Mouse (Mus musculus) brain, embryonic 14.5 days (tissue): ENCODE results near the gene Aco1. TPM values are rescaled to one million over a fixed set of nuclear protein-coding genes. Genes with fewer than 3 reads are reported as not detected.

Source experiments
- DNase-seq: peaks from one replicate; pipeline ENCODE4 v3.0.0-alpha.2; 2011; ENCODE audit warnings: low read depth
- CTCF ChIP-seq: fragments of 200-500 bp; IDR thresholded peaks from 2 replicates; pipeline ENCODE4 v1.5.1; 2012; ENCODE audit warnings: inconsistent platforms, mild to moderate bottlenecking, moderate library complexity, borderline replicate concordance; ENCODE audit not compliant: insufficient read depth, insufficient read length; ENCODE audit errors: extremely low read depth
- POLR2A ChIP-seq: fragments of 200-500 bp; IDR thresholded peaks from 2 replicates; pipeline ENCODE4 v1.6.1; 2012; ENCODE audit warnings: mild to moderate bottlenecking, inconsistent platforms, borderline replicate concordance; ENCODE audit not compliant: poor library complexity, insufficient read depth, insufficient read length, severe bottlenecking; ENCODE audit errors: extremely low read depth
- polyA plus RNA-seq: library from polyadenylated mRNA; depleted of rRNA; stranded (reverse); fragments of >200 nt; gene quantifications from 2 replicates; pipeline ENCODE4 v1.2.3, GENCODE M21; 2012; rRNA removed

The Aco1 gene
- polyA plus RNA-seq, 1 experiment, result 52.3 TPM

- TF ChIP-seq POLR2A (no peak), CTCF (no peak)
- DNase-seq, result peak; percentile 51
Measured at GRCm38 (mm10) chr4:40238483-40239408, 95.9 kb downstream of the Aco1 start.

GRCm38 (mm10) chr4:40239409-40240271 is 96.8 kb downstream of the Aco1 start, which contains the start of gene Ddx58:
TSS of gene Ddx58 (minus strand) at chr4:40239828.
- TF ChIP-seq POLR2A, result no peak
- no peak for TF ChIP-seq CTCF
- DNase-seq, result peak; percentile 53

- TF ChIP-seq CTCF (no peak), POLR2A (no peak)
- DNase-seq, result no peak
Measured at GRCm38 (mm10) chr4:40240272-40240744, 97.4 kb downstream of the Aco1 start.

GRCm38 (mm10) chr4:40241928-40242327 is 99.0 kb downstream of the Aco1 start:
- TF ChIP-seq CTCF (no peak), POLR2A (no peak)
- no peak for DNase-seq

- no peak for DNase-seq
- no peak for TF ChIP-seq CTCF
- TF ChIP-seq POLR2A, result no peak
Measured at GRCm38 (mm10) chr4:40243006-40243405, 100.1 kb downstream of the Aco1 start.

GRCm38 (mm10) chr4:40244035-40244434 is 101.2 kb downstream of the Aco1 start:
- DNase-seq, result no peak
- TF ChIP-seq CTCF (no peak), POLR2A (no peak)

Other genes with a start within 250 kb of the Aco1 start
- gene Ddx58, start 96.7 kb downstream of the Aco1 start, polyA plus RNA-seq, result 1.6 and 2.8 TPM in 2 replicates
- gene Smim27, start 126.5 kb downstream of the Aco1 start, polyA plus RNA-seq, result 4.4 and 7.6 TPM in 2 replicates
- gene Topors, start 126.8 kb downstream of the Aco1 start, polyA plus RNA-seq, result 11.6 and 17.2 TPM in 2 replicates
- 116 and 154 TPM in 2 replicates for gene Ndufb6, start 136.3 kb downstream of the Aco1 start, polyA plus RNA-seq